Mouse (Mus musculus): ENCODE measurements around the gene Ssrp1. TPM values are rescaled to one million over a fixed set of nuclear protein-coding genes. Genes with fewer than 3 reads are reported as not detected.

Gene Ssrp1
- total and polyA plus RNA-seq, 2 experiments, result 39.1 to 48.9 TPM

DNA sequence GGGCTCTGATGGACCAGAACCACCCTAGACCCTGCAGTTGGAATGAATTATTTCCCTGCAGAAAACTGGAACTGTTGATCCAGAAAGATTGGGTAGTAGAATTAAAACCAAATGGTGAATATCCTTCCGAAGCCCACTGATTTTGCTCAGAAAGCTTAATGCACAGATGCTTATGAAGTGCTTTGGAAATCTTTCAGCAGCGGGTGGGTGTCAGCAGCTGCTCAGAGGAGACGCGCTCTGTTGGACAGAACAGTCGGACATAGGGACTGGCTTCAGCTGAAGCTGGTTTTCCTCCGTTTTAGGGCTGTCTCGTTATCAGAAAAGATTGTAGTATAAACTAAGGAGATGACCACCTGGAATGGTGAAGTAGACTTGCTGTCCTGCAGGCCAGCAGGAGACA, 6.6 kb downstream of the Ssrp1 start:
- H3K27ac ChIP-seq (replicated peaks; ENCODE audit: insufficient read depth, low read depth, low read length), result no peak overlapping the region
- no peak for DNase-seq (ENCODE audit: extremely low read depth, low read depth, low spot score)
- WGBS, result 92% methylated on average over 7 of the region's 7 CpGs
- H3K9ac ChIP-seq (ENCODE audit: low read depth, low read length), result no peak overlapping the region
- H3K4me1 ChIP-seq (ENCODE audit: control insufficient read depth, insufficient read depth, low read length), result peaks cover 2% of the 10 kb centered on the region; the same call in 1 of the 2 replicates
- no peak for TF ChIP-seq POLR2A (IDR thresholded peaks at IDR 0.05; ENCODE audit: extremely low read depth, insufficient read depth, low read length)
- TF ChIP-seq CTCF (IDR thresholded peaks at IDR 0.05; ENCODE audit: low read depth, low read length), result no peak
- H3K36me3 ChIP-seq (ENCODE audit: control insufficient read depth, insufficient read depth, low read length), result peaks cover 38% of the 10 kb centered on the region
- no peak overlapping the region for H3K4me3 ChIP-seq (ENCODE audit: insufficient read depth, low read depth, low read length)
- H3K27me3 ChIP-seq (ENCODE audit: control insufficient read depth, insufficient read depth, low read length), result no peaks in the 10 kb centered on the region
- no peaks in the 10 kb centered on the region for H3K79me2 ChIP-seq (ENCODE audit: control insufficient read depth, insufficient read depth, low read length)

DNA sequence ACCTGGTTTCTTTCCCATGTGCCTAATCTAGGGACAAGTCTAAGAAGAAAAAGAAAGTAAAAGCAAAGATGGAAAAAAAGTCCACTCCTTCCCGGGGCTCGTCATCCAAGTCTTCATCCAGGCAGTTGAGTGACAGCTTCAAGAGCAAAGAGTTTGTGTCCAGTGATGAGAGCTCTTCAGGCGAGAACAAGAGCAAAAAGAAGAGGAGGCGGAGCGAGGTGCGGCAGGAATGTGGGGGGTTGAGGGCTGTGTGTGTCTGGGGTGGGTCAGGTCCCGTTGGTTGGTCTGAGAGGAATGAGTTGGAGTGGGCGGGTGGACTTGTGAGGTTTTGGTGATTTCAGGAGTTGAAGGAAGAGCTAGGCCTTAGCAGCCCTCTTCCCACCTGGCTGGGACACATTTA, 9.2 kb downstream of the Ssrp1 start:
- DNase-seq (ENCODE audit: extremely low read depth, low read depth, low spot score), result no peak
- H3K79me2 ChIP-seq (ENCODE audit: control insufficient read depth, insufficient read depth, low read length), result no peaks in the 10 kb centered on the region
- 93% methylated on average over 8 of the region's 8 CpGs for WGBS
- peaks cover 5% of the 10 kb centered on the region for H3K4me1 ChIP-seq (ENCODE audit: control insufficient read depth, insufficient read depth, low read length)
- peaks cover 27% of the 10 kb centered on the region; the same call in 1 of the 2 replicates for H3K36me3 ChIP-seq (ENCODE audit: control insufficient read depth, insufficient read depth, low read length)
- TF ChIP-seq CTCF (IDR thresholded peaks at IDR 0.05; ENCODE audit: low read depth, low read length) (no peak), POLR2A (IDR thresholded peaks at IDR 0.05; ENCODE audit: extremely low read depth, insufficient read depth, low read length) (no peak)
- no peak overlapping the region for H3K9ac ChIP-seq (ENCODE audit: low read depth, low read length)
- no peak overlapping the region for H3K27ac ChIP-seq (replicated peaks; ENCODE audit: insufficient read depth, low read depth, low read length)
- no peaks in the 10 kb centered on the region for H3K27me3 ChIP-seq (ENCODE audit: control insufficient read depth, insufficient read depth, low read length)
- no peak overlapping the region for H3K4me3 ChIP-seq (ENCODE audit: insufficient read depth, low read depth, low read length)

DNA sequence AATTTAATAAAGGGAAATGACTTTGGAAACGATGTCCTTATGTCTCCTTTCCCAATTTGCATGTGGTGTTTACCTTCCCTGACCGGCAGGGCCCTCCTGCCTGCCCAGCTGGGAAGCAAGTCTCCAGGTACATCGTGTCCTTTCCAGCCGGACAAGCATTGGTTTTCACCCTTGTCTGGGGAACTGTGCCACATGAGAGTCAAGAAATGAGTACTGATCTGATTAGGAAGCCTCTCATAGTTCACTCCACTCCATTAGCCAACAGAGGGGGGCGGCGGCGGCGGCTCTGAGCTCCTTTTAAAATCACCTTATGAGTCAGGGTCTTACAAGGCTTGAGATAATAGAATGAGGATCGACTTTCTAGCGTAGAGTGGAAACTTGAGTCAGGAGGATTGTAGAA, 10.0 kb downstream of the Ssrp1 start:
- peaks cover 20% of the 10 kb centered on the region; the same call in 1 of the 2 replicates for H3K36me3 ChIP-seq (ENCODE audit: control insufficient read depth, insufficient read depth, low read length)
- 40% methylated on average over 10 of the region's 10 CpGs for WGBS
- 0 out of 2 replicates have a peak, but pooled peaks cover 2% of the 10 kb centered on the region for H3K79me2 ChIP-seq (ENCODE audit: control insufficient read depth, insufficient read depth, low read length)
- peak overlapping the region; percentile 14 for H3K27ac ChIP-seq (replicated peaks; ENCODE audit: insufficient read depth, low read depth, low read length)
- DNase-seq (ENCODE audit: extremely low read depth, low read depth, low spot score), result peak; percentile 43
- H3K4me3 ChIP-seq (ENCODE audit: insufficient read depth, low read depth, low read length), result no peak overlapping the region
- H3K4me1 ChIP-seq (ENCODE audit: control insufficient read depth, insufficient read depth, low read length), result peaks cover 5% of the 10 kb centered on the region
- no peaks in the 10 kb centered on the region for H3K27me3 ChIP-seq (ENCODE audit: control insufficient read depth, insufficient read depth, low read length)
- TF ChIP-seq CTCF (IDR thresholded peaks at IDR 0.05; ENCODE audit: low read depth, low read length), result no peak
- no peak for TF ChIP-seq POLR2A (IDR thresholded peaks at IDR 0.05; ENCODE audit: extremely low read depth, insufficient read depth, low read length)
- no peak overlapping the region for H3K9ac ChIP-seq (ENCODE audit: low read depth, low read length)

DNA sequence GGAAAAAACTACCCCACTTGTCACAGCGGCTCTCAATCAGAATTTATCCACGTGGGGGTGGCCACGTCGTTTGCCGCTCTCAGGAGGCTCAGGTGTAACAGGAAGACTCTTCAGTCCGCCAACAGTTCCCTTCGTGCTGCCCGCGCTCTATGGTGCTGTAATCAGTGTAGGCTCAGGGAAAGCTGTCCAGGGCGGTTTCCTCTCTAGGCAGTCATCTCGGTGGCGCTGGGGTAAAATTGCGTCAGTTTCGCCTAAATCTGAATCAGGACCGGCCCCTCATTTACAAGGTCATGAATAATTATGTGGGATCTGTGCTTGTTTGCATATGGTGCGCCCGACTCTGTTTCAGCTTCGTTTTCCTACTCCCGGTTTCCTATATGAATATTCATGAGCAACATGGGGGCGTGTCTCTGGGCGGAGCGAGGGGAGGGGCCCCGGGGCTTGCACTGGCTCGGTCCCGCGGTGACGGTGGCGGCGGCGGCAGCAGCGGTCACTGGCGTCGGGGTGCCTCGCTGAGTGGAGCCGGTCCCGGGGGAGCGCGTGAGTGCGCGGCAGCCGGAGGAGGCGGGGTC, 10.6 kb downstream of the Ssrp1 start, which contains the start of gene Tnks1bp1:
Tnks1bp1 (plus strand) TSS at position 427 of the 572 bp plus-strand sequence.
- DNase-seq (ENCODE audit: extremely low read depth, low read depth, low spot score), result peak; percentile 98
- peaks cover 17% of the 10 kb centered on the region; the same call in 1 of the 2 replicates for H3K36me3 ChIP-seq (ENCODE audit: control insufficient read depth, insufficient read depth, low read length)
- H3K27ac ChIP-seq (replicated peaks; ENCODE audit: insufficient read depth, low read depth, low read length), result peak within 1 kb of the TSS; percentile 47

DNA sequence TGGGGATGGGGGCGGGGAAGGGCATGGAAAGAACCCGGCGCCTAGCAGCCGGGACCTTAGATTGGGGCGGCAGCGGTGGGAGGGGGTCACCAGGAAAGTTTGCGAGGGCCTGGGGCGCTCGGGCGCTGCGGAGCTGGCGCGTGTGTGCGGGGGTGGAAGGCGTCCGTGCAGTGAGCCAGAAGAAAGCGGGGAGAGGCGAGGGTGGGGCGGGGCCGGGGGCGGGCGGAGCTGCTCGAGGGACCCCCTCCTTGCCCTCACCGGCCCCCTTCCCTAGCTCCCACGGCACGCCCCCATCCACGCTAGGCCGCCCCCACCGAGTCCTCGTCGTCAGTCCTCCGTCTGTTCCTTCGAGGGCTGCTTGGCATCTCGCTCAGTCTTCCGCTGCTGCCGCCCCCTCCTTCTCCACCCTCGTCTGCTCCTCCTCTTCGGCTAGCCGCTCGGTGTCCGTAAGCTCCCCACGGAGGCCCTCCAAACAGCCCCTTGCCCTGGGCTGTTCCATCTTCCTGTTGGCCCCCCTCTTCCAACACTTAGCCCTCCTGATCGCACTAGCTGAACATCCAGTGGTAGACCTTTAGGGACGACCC, 11.2 kb downstream of the Ssrp1 start:
- Histone ChIP-seq H3K9ac (ENCODE audit: low read depth, low read length) (peak overlapping the region; percentile 82), H3K27me3 (ENCODE audit: control insufficient read depth, insufficient read depth, low read length) (no peaks in the 10 kb centered on the region), H3K4me3 (ENCODE audit: insufficient read depth, low read depth, low read length) (peak overlapping the region; percentile 64), H3K36me3 (ENCODE audit: control insufficient read depth, insufficient read depth, low read length) (peaks cover 12% of the 10 kb centered on the region; the same call in 1 of the 2 replicates), H3K4me1 (ENCODE audit: control insufficient read depth, insufficient read depth, low read length) (peaks cover 5% of the 10 kb centered on the region), H3K27ac (replicated peaks; ENCODE audit: insufficient read depth, low read depth, low read length) (peak overlapping the region; percentile 47), H3K79me2 (ENCODE audit: control insufficient read depth, insufficient read depth, low read length) (peaks cover 5% of the 10 kb centered on the region; the same call in 1 of the 2 replicates)
- TF ChIP-seq CTCF (IDR thresholded peaks at IDR 0.05; ENCODE audit: low read depth, low read length) (no peak), POLR2A (IDR thresholded peaks at IDR 0.05; ENCODE audit: extremely low read depth, insufficient read depth, low read length) (no peak)
- 2% methylated on average over 42 of the region's 44 CpGs for WGBS
- no peak for DNase-seq (ENCODE audit: extremely low read depth, low read depth, low spot score)

More for the DNA sequence above, 10.6 kb downstream of the Ssrp1 start, which contains the start of gene Tnks1bp1:
- peaks cover 5% of the 10 kb centered on the region; the same call in 1 of the 2 replicates for H3K79me2 ChIP-seq (ENCODE audit: control insufficient read depth, insufficient read depth, low read length)
- peak within 1 kb of the TSS; percentile 64 for H3K4me3 ChIP-seq (ENCODE audit: insufficient read depth, low read depth, low read length)
- WGBS, result under 1% methylated on average over 42 of the region's 42 CpGs
- H3K9ac ChIP-seq (ENCODE audit: low read depth, low read length), result peak within 1 kb of the TSS; percentile 82
- peaks cover 5% of the 10 kb centered on the region for H3K4me1 ChIP-seq (ENCODE audit: control insufficient read depth, insufficient read depth, low read length)
- TF ChIP-seq CTCF (IDR thresholded peaks at IDR 0.05; ENCODE audit: low read depth, low read length) (no peak), POLR2A (IDR thresholded peaks at IDR 0.05; ENCODE audit: extremely low read depth, insufficient read depth, low read length) (0 out of 2 replicates have a peak, but pooled peaks have one; percentile 39)
- H3K27me3 ChIP-seq (ENCODE audit: control insufficient read depth, insufficient read depth, low read length), result no peaks in the 10 kb centered on the region
